Mouse (Mus musculus) mesoderm, embryonic 11.5 days (tissue): ENCODE data around the gene Tiam2.

Experiments used
- DNase-seq: peaks from one replicate; pipeline ENCODE4 v3.0.0-alpha.2; 2012; ENCODE audit warnings: low read depth, low spot score

Gene Tiam2

GRCm38 (mm10) chr17:3326148-3326902 lies at the start of gene Tiam2:
Gene Tiam2, plus strand, starts transcription at chr17:3326573.
- peak; percentile 56 for DNase-seq

- DNase-seq: no peak
Measured at GRCm38 (mm10) chr17:3280321-3280720, 46.1 kb upstream of the Tiam2 start.

DNA sequence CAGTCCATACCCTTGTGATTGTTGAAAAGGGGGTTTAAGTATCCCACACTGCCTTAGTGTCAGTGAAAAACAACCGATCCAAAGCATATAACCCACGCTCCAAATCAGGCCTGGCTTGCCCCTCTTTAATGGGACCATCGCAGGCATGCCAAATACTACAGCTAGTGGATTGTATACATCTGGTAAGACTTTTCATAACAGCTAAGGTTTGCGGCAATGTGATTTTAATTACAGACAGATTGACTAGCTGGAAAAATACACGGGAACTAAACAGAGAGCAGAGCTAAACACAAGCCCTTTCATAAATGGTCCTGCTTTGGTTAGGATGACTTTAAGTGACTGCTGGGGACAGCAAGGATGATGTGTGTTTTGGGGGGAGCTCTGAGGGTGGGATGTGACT lies 44.4 kb upstream of the Tiam2 start:
- DNase-seq: no peak

- DNase-seq: peak; percentile 43
Measured at GRCm38 (mm10) chr17:3285030-3285671, 41.2 kb upstream of the Tiam2 start.

- no peak for DNase-seq
Measured at GRCm38 (mm10) chr17:3286123-3286825, 40.1 kb upstream of the Tiam2 start.

GRCm38 (mm10) chr17:3288341-3288740 lies 38.0 kb upstream of the Tiam2 start:
- DNase-seq: peak; percentile 72

- no peak for DNase-seq
Measured at GRCm38 (mm10) chr17:3295097-3295496, 31.3 kb upstream of the Tiam2 start.

DNA sequence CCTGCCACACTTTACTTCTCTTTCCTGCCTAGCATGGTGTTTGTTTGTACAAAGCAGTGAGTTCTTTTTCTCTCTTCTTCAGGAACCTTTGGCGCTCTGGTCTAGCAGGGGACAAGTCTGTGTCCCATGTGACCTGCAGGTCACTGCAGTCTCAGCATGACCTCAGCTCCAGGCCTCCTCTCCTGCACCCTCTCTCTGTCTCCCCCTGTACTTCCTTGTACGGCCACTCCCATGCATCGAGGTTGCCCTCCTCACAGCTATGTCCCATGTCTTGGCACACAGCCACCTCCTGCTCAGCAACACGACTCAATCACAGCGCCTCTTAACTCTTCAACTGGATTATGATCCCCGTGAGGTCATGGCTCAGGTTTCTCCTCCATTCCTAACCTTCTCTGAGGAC lies 26.9 kb upstream of the Tiam2 start:
- no peak for DNase-seq

DNA sequence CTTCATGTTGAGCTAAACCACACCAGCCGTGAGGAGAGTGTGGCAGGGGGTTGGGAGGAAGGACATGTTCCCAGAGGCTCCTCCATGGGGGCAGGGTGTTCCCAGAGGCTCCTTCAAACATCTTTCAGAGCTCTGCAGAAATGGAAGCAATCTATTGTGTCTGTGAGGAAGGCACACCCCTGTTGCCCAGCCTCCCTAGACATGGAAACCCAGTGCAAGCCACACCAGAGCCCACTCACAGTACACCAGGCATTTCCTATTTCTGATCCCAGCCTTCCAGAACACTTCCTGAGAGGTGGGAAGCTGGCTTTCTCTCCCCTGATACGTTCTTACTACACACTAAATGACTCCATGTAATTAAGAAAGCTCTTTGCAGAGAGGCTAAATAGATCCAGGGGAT lies 20.4 kb upstream of the Tiam2 start:
- no peak for DNase-seq

DNA sequence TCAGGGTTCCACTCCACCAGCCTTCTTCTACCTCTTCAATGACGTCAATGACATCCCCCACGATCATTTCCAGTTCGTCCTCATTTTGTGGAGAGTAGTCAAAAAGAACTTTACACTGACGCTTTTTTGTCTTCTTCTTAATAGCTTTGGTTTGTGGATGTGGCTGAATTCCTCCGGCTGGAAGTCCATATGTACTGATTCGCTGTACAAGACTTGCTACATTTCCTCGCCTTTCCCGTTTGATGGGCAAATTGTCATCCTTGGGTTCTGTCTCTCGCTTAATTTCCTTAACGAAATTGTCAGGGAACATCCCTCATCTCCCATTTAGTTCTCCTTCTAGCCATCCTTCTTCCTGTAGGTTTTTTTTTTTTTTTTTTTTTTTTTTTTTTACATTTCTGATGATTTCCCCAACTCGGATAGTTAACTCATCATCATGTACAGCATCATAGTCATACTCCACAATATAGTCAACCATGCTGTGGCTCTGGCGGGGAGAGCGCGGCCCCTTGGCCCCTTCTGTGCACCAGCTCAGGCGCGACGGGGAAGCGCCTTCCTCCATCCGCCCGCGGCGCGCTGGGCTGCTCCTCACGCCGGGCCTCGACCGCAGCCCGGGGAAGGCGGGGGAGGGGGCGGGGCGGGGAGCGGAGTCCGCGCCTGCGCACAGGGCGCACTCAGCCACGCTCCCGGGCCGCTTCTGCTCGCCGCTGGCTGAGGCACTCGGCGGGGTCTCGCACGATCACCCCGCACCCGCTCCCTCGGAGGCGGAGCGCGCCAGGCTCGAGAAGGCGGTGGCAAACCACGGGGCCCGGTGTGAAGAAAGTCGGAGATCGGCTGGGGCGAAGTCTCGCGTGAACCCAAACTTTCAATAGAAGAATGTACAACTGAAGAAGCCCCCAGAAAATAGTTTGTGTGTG lies 12.4 kb upstream of the Tiam2 start:
- peak; percentile 77 for DNase-seq

GRCm38 (mm10) chr17:3314625-3315020 lies 11.8 kb upstream of the Tiam2 start:
- DNase-seq: no peak

- no peak for DNase-seq
Measured at GRCm38 (mm10) chr17:3315581-3315980, 10.8 kb upstream of the Tiam2 start.

GRCm38 (mm10) chr17:3326903-3327279 lies 518 bp downstream of the Tiam2 start:
- no peak for DNase-seq

DNA sequence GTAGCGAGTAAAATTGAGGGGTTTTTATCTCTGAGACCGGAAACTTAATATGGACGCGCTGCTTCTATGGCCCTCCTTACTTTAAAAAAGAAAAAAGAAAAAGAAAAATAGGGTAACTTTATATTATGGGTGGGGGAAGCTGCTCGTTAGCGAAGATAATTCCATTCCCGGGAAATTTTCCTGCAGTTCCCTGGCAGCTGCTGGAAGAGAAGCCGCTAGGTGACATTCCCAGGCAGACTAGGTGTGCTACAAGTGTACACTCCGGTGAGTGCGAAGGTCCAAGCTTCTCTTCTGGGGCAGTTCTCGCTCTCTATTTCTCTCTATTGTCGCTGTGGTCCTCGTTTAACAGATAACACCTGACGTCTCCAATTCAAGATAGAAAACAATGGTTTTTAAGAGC lies 962 bp downstream of the Tiam2 start:
- DNase-seq: no peak

GRCm38 (mm10) chr17:3328820-3329219 lies 2.4 kb downstream of the Tiam2 start:
- DNase-seq: no peak

DNA sequence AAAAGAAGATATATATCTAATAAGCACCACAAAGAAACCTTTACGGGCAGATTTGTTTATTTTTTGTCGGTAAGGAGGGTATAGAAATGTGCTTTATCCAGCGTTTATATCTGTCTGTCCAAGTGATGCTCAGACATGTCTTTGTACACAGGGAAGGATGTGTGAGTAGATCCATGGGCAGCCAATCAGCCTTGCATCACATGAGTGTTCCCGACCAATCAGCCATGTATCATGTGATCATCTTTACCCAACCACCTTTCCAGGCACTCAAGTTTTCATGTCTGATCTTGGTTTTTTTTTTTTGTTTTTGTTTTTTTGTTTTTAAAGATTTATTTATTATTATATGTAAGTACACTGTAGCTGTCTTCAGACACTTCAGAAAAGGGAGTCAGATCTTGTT lies 3.1 kb downstream of the Tiam2 start:
- no peak for DNase-seq

GRCm38 (mm10) chr17:3331721-3332461 lies 5.5 kb downstream of the Tiam2 start:
- DNase-seq: no peak

DNA sequence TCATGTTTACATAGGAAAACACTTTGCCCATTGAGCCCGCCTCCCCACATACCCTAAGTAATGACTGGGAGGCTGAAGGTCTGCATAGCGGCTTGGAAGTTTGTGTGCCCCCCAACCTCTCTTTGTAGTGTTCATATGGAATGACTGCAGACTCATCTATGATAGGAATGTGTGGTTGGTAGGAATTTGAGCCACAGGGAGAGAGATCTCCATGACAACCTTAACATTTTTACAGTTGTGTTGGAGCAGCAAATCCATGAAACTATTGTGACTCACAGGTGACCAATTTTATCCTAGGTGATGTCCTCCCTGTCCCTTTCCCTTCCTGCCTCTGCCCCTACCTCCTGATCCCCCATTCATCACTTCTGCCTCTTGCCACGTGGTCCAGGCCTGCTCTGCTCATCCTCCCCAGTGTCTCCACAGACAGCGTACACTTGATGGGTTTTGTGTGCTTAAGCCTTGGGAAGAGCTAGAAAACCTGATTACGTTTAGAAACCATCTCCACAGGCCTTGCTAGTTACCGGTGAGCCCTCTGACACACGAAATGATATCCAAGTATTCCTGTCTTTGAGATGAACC lies 9.9 kb downstream of the Tiam2 start:
- DNase-seq: no peak

DNA sequence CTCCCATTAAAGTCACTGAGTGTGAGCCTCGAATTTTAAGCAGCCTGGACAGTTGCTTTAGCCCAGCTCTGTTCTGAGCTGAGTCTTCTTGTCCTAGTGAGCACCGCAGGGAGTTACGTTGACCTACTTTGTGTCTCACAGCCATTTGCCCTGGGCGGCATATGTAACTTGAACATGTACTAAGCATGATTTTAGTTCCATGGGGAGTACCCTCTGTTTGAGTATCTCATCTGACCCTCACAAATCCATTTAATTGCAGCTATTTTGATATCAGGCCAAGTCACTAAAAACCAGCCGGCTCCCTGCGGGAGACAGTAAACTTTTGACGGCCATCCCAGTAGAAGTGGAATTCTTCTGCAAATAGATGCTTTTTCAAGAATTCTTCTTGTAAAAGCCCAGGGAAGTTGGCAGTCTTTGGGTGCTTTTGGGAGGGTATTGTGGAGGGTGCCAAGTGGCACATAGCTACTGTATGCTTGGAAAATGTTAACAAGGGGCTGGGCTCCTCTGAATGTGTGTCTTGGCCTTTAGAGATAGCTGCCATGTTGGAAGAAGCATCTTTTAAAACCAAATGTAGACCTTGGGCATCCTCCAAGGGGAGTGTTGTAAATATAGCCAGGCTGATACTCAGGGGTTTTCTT lies 10.6 kb downstream of the Tiam2 start:
- no peak for DNase-seq

DNA sequence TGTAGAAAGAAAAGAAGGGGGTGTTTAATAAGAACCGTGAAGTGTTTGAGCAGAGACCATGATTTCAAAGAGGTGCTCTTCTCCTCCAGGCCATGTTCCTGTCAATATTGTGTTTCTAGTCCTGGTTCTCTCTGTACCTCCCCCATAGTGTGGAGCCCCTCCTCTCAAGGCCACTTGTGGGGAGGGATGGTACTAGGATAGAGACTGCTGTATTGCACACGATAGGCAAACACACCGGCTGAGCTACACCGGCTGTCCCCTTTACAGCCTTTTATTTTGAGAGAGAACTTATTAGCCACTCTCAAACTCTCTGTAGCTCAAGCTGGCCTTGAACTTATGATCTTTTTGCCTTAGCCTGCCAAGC lies 11.1 kb downstream of the Tiam2 start:
- DNase-seq: no peak
